Mouse (Mus musculus): ENCODE measurements around the gene Prc1.
A peak's percentile ranks its signal among the peaks of the same experiment; 100 is the strongest.
"Not testable (repeated sequence)": the region's sequence is repeated elsewhere in the genome, so short reads cannot be mapped to it uniquely, and the experiment has no call there.

The Prc1 gene

GRCm38 (mm10) chr7:80284391-80284790 is 9.9 kb upstream of the Prc1 start:
- no peak for DNase-seq (ENCODE audit: extremely low read depth, low read depth)

DNA sequence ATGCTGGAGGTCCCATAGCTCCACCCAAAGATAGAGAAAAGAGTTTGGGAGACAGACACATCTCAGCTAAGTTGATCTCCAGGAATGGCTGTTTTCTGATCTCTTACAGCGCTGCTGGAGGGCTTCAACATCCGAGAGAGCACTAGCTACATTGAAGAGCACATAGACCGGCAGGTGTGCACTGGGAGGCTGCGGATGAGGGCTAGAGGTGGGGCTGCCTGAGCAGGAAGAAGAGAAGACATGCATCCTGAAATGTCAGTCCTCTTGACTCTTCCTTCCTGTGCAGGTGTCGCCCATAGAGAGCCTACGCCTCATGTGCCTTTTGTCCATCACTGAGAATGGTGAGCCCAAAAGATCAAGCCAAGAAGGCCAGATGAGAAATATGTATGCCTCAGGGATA is 8.5 kb upstream of the Prc1 start:
- no peak for DNase-seq (ENCODE audit: extremely low read depth, low read depth)

DNA sequence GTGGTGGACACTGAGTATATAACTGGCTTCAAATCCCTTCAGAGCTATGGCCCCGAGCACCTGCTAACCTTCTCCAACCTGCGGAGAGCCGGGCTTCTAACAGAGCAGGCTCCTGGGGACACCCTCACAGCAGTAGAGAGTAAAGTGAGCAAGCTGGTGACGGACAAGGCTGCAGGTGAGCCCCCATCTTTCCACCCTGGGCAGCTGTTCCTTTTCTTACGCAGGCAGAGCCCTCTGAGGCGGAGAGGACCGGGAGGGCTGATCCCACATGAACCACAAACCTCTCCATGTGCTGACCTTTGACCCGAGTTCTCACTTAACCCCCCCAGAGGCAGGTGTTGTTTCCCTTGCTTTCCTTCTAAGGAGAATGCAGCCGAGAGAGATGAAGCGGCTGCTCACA is 6.5 kb upstream of the Prc1 start:
- no peak for DNase-seq (ENCODE audit: extremely low read depth, low read depth)

- peak; percentile 41 for DNase-seq (ENCODE audit: extremely low read depth, low read depth)
These were observed 756 bp downstream of the Prc1 start for GRCm38 (mm10) chr7:80294764-80295648.

GRCm38 (mm10) chr7:80296462-80296861 is 2.2 kb downstream of the Prc1 start:
- DNase-seq (ENCODE audit: extremely low read depth, low read depth): no peak

- no peak for DNase-seq (ENCODE audit: extremely low read depth, low read depth)
These were observed 2.8 kb downstream of the Prc1 start for GRCm38 (mm10) chr7:80297041-80297440.

- DNase-seq (ENCODE audit: extremely low read depth, low read depth): no peak
These were observed 4.5 kb downstream of the Prc1 start for GRCm38 (mm10) chr7:80298754-80299153.

DNA sequence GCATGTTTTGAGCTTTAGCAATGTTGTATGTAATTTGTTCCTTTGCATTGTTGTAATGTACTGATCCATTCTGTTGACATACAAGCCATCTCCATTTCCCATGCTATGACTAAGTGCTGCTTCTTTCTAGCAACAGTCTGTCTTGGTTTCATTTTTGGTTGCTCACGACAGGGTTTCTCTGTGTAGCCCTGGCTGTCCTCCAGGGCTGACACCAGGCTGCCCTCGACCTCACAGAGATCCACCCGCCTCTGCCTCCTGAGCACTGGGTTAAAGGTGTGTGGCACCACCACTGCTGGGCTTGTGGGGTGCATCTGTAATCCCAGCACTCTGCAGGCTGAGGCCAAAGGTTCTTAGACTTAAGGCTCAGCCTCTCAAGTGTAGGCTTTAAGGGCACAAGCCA is 5.3 kb downstream of the Prc1 start:
- DNase-seq (ENCODE audit: extremely low read depth, low read depth): no peak

- no peak for DNase-seq (ENCODE audit: extremely low read depth, low read depth)
These were observed 7.3 kb downstream of the Prc1 start for GRCm38 (mm10) chr7:80301522-80301921.

DNA sequence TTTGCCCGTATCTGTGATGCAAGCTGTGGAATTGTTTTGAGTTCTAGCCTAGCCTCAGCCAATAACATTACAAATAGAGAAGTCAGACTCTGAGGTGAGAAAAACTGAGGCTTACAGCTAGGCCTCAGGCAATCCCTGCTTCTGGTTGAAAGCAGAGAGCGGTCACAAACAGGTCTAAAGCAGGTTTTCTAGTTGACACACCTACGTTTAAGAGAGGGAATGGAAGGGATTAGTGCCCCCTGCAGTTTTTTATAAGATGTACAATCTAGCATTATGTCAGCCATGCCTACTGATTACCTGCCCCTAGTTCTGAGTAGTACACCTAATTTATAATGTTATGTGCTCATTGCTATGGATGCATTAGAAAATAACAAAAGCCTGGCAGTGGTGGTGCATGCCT is 13.5 kb downstream of the Prc1 start:
- DNase-seq (ENCODE audit: extremely low read depth, low read depth): no peak

DNA sequence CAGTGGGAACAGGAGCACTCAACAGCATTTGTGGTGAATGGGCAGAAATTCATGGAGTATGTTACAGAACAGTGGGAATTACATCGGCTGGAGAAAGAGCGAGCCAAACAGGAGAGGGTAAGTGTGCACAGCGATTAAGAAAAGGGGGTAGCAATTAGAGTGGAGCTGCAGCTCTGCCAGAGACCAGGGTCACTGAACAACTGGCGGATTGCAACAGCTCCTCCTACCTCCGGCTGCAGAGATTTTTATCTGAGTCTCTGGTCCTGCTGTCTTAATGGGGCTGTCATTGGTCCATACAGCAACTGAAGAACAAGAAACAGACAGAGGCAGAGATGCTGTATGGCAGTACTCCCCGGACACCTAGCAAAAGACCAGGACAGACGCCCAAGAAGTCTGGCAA is 16.5 kb downstream of the Prc1 start:
- DNase-seq (ENCODE audit: extremely low read depth, low read depth): no peak

DNA sequence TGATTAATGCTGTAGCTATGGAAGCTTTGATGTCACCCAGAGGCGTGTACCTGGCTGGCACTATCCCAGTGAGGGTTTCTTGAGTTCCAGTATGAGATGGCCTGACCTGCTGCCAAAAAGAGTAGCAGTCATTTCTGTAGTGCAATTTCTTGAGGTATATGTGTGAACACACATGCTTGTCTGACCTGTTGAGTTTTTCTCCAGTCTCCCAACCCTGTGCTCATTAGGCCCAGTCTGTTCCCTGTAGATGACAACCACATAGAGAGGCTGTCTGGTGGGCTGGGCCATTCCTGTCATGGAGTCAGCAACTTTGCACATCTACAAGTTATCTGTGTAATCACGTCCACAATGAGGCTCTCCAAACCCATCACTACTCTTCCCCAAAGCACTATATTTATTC is 21.5 kb downstream of the Prc1 start:
- no peak for DNase-seq (ENCODE audit: extremely low read depth, low read depth)

DNA sequence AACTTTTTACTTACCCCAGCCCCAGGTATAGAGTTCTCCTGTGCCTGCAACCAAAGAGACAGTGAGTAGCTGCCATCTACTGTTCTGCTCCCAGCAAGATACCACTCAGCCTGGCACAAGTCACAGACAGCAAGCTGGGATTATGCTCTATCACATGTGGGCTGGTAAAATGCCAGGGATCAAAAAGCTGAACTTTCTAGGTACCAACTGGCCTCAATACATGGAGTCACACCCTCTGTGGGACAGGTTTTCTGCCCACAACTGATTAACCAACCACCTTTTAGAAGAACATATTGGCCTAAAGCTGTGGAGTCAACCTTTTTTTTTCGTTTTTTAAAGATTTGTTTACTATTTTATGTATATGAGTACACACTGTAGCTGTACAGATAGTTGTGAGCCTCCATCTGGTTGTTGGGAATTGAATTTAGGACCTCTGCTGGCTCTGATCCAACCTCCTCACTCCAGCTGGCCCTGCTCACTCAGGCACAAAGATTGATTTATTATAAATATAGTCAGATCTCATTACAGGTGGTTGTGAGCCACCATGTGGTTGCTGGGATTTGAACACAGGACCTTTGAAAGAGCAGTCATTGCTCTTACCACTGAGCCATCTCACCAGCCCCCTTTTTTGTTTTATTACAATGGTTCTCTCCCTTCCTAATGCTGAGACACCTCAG is 23.3 kb downstream of the Prc1 start:
- no peak for DNase-seq (ENCODE audit: extremely low read depth, low read depth)

GRCm38 (mm10) chr7:80318670-80319069 is 24.4 kb downstream of the Prc1 start:
- DNase-seq (ENCODE audit: extremely low read depth, low read depth): no peak

GRCm38 (mm10) chr7:80319846-80320496 is 25.7 kb downstream of the Prc1 start:
- DNase-seq (ENCODE audit: extremely low read depth, low read depth): no peak

- no peak for DNase-seq (ENCODE audit: extremely low read depth, low read depth)
These were observed 29.1 kb downstream of the Prc1 start for GRCm38 (mm10) chr7:80323336-80323735.

DNA sequence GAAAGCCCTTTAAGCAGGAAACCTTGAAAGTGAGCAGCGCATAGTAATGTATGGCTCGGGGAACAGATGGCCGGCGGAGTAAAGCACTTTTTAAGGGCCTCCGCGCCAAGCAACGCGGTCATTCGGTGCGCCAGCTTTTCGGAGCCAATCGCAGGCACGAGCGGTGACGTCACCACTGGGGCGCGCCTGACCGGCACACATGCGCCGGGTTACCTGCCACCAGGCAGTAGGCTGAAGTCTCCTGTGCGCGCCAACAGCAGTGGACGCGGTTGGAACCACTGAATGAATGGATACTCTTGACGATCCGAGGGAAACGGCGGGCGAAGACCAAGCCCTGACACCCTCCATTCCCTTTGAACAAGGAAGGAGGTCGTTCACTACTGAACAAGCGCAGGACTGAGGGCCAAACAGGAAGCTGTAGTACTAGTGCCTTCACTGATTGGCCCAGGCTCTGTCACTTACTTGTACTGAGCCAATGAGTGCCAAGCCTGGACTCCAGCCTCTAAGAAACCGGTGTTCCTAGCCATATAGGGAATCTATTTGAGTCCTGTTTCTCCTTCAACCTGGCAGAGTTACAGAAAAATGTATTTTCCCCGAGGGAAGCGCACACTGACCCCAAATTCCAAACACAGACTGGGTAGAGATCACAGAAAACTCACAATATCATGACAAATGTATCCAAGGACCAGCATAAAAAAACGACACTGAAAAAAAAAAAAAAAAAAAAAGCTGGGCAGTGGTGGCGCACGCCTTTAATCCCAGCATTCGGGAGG is 30.0 kb downstream of the Prc1 start, which contains the start of gene Rccd1:
Rccd1 (minus strand) TSS at position 412 of the 773 bp plus-strand sequence.
- peak; percentile 97 for DNase-seq (ENCODE audit: extremely low read depth, low read depth)

DNA sequence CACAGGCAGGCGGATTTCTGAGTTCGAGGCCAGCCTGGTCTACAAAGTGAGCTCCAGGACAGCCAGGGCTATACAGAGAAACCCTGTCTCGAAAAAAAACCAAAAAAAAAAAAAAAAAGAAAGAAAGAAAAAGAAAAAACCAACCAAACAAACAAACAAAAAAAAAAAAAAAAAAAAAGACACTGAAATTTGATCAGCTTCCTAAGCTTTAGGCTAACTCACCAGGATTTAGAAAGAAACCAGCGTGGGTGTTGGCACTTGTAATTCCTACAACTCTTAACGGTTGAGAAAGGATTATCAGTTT is 30.5 kb downstream of the Prc1 start:
- not testable (repeated sequence) for DNase-seq (ENCODE audit: extremely low read depth, low read depth)

GRCm38 (mm10) chr7:80325292-80325868 is 31.1 kb downstream of the Prc1 start:
- no peak for DNase-seq (ENCODE audit: extremely low read depth, low read depth)

- no peak for DNase-seq (ENCODE audit: extremely low read depth, low read depth)
These were observed 31.8 kb downstream of the Prc1 start for GRCm38 (mm10) chr7:80326076-80326475.

GRCm38 (mm10) chr7:80330278-80330677 is 36.0 kb downstream of the Prc1 start:
- no peak for DNase-seq (ENCODE audit: extremely low read depth, low read depth)

Measured in MEL-GATA-1-ER (cell line).